Mouse (Mus musculus): ENCODE measurements around the gene A930004D18Rik. TPM values are rescaled to one million over a fixed set of nuclear protein-coding genes. Genes with fewer than 3 reads are reported as not detected.

The A930004D18Rik gene
- polyA plus RNA-seq (2015; fragmentation: Nextera tagmentation; extraction: Ambion mirVana), result 5.3 and 5.8 TPM in 2 replicates

GRCm38 (mm10) chr2:18037491-18037890 is at the start of gene A930004D18Rik:
Gene A930004D18Rik (minus strand): TSS chr2:18037737.

GRCm38 (mm10) chr2:18055016-18055928 is 17.7 kb upstream of the A930004D18Rik start, which contains the start of gene Mllt10:
Gene Mllt10 (plus strand): TSS chr2:18055237.

GRCm38 (mm10) chr2:18048453-18049075 is 11.0 kb upstream of the A930004D18Rik start, which contains the start of gene Skida1:
Gene Skida1 (minus strand): TSS chr2:18049051.

GRCm38 (mm10) chr2:17996858-17997257 is 40.7 kb downstream of the A930004D18Rik start, which contains the start of gene H2al2a:
Gene H2al2a (minus strand): TSS chr2:17996958.

Small RNAs within 50 kb of the gene (microRNA-seq; reads per million reads assigned to microRNA genes)
- gene Mir7655, result 1.3 to 2.5 reads per million in 2 experiments

Other genes with a start within 250 kb of the A930004D18Rik start
- gene H2al2a, start 40.8 kb downstream of the A930004D18Rik start, polyA plus RNA-seq (2015; fragmentation: Nextera tagmentation; extraction: Ambion mirVana), result not detected in 2 replicates
- gene Skida1, start 11.3 kb upstream of the A930004D18Rik start, polyA plus RNA-seq (2015; fragmentation: Nextera tagmentation; extraction: Ambion mirVana), result 1.7 and 2.0 TPM in 2 replicates
- gene Mllt10, start 17.5 kb upstream of the A930004D18Rik start, polyA plus RNA-seq (2015; fragmentation: Nextera tagmentation; extraction: Ambion mirVana), result 18.8 TPM in 2 replicates

Data from skeletal muscle tissue, postnatal 0 days (tissue).